Mouse (Mus musculus): Measurements from ENCODE around the gene Ptprm. TPM values are rescaled to one million over a fixed set of nuclear protein-coding genes. Genes with fewer than 3 reads are reported as not detected.

Ptprm gene
- polyA plus RNA-seq, 1 experiment from 2014 or later, result 13.7 TPM

- Histone ChIP-seq H3K27me3 (replicated peaks; ENCODE audit: control insufficient read depth, insufficient read depth, low read length) (no peaks in the 10 kb centered on the region), H3K4me1 (replicated peaks; ENCODE audit: control insufficient read depth, insufficient read depth, low read length) (peaks cover 24% of the 10 kb centered on the region), H3K9ac (replicated peaks; ENCODE audit: low read depth, low read length) (no peak overlapping the region), H3K36me3 (ENCODE audit: control insufficient read depth, insufficient read depth) (no peaks in the 10 kb centered on the region), H3K27ac (ENCODE audit: low read length) (peak overlapping the region; percentile 24), H3K4me3 (replicated peaks; ENCODE audit: low read length) (peak overlapping the region; percentile 25), H3K4me2 (ENCODE audit: low read length) (peak overlapping the region; percentile 51), H3K9me3 (ENCODE audit: control insufficient read depth, low read length) (no peaks in the 10 kb centered on the region; the same call in 1 of the 2 replicates)
- 10% methylated on average over 10 of the region's 10 CpGs for WGBS
- ATAC-seq, result peak; percentile 87
These were observed 597.2 kb downstream of the Ptprm start for GRCm38 (mm10) chr17:66757025-66757511.

GRCm38 (mm10) chr17:66756500-66756899 lies 597.8 kb downstream of the Ptprm start:
- H3K9me3 ChIP-seq (ENCODE audit: control insufficient read depth, low read length), result no peaks in the 10 kb centered on the region; the same call in 1 of the 2 replicates
- peak; percentile 46; the same call in 1 of the 2 replicates for ATAC-seq
- peak overlapping the region; percentile 51; the same call in 1 of the 2 replicates for H3K4me2 ChIP-seq (ENCODE audit: low read length)
- no peak overlapping the region; the same call in 1 of the 2 replicates for H3K27ac ChIP-seq (ENCODE audit: low read length)
- peaks cover 21% of the 10 kb centered on the region for H3K4me1 ChIP-seq (replicated peaks; ENCODE audit: control insufficient read depth, insufficient read depth, low read length)
- no peaks in the 10 kb centered on the region for H3K27me3 ChIP-seq (replicated peaks; ENCODE audit: control insufficient read depth, insufficient read depth, low read length)
- 57% methylated on average over 9 of the region's 9 CpGs for WGBS
- no peak overlapping the region for H3K9ac ChIP-seq (replicated peaks; ENCODE audit: low read depth, low read length)
- H3K36me3 ChIP-seq (ENCODE audit: control insufficient read depth, insufficient read depth), result no peaks in the 10 kb centered on the region
- no peak overlapping the region for H3K4me3 ChIP-seq (replicated peaks; ENCODE audit: low read length)

- Histone ChIP-seq H3K9me3 (ENCODE audit: control insufficient read depth, low read length) (no peaks in the 10 kb centered on the region), H3K4me1 (replicated peaks; ENCODE audit: control insufficient read depth, insufficient read depth, low read length) (peaks cover 17% of the 10 kb centered on the region), H3K27ac (ENCODE audit: low read length) (no peak overlapping the region), H3K36me3 (ENCODE audit: control insufficient read depth, insufficient read depth) (no peaks in the 10 kb centered on the region), H3K27me3 (replicated peaks; ENCODE audit: control insufficient read depth, insufficient read depth, low read length) (no peaks in the 10 kb centered on the region), H3K4me2 (ENCODE audit: low read length) (no peak overlapping the region), H3K9ac (replicated peaks; ENCODE audit: low read depth, low read length) (no peak overlapping the region), H3K4me3 (replicated peaks; ENCODE audit: low read length) (no peak overlapping the region)
- peak; percentile 36; the same call in 1 of the 2 replicates for ATAC-seq
- 20% methylated on average over 3 of the region's 3 CpGs for WGBS
These were observed 599.0 kb downstream of the Ptprm start for GRCm38 (mm10) chr17:66755191-66755654.

GRCm38 (mm10) chr17:66754208-66754865 lies 599.9 kb downstream of the Ptprm start:
- no peaks in the 10 kb centered on the region for H3K36me3 ChIP-seq (ENCODE audit: control insufficient read depth, insufficient read depth)
- no peaks in the 10 kb centered on the region for H3K27me3 ChIP-seq (replicated peaks; ENCODE audit: control insufficient read depth, insufficient read depth, low read length)
- WGBS, result 78% methylated on average over 9 of the region's 9 CpGs
- no peak overlapping the region for H3K4me2 ChIP-seq (ENCODE audit: low read length)
- no peak overlapping the region for H3K27ac ChIP-seq (ENCODE audit: low read length)
- no peaks in the 10 kb centered on the region for H3K9me3 ChIP-seq (ENCODE audit: control insufficient read depth, low read length)
- H3K9ac ChIP-seq (replicated peaks; ENCODE audit: low read depth, low read length), result no peak overlapping the region
- ATAC-seq, result no peak
- H3K4me1 ChIP-seq (replicated peaks; ENCODE audit: control insufficient read depth, insufficient read depth, low read length), result peaks cover 17% of the 10 kb centered on the region
- no peak overlapping the region for H3K4me3 ChIP-seq (replicated peaks; ENCODE audit: low read length)

GRCm38 (mm10) chr17:66751746-66752145 lies 602.5 kb downstream of the Ptprm start:
- Histone ChIP-seq H3K27ac (ENCODE audit: low read length) (no peak overlapping the region), H3K27me3 (replicated peaks; ENCODE audit: control insufficient read depth, insufficient read depth, low read length) (no peaks in the 10 kb centered on the region), H3K9ac (replicated peaks; ENCODE audit: low read depth, low read length) (no peak overlapping the region), H3K4me3 (replicated peaks; ENCODE audit: low read length) (no peak overlapping the region), H3K4me1 (replicated peaks; ENCODE audit: control insufficient read depth, insufficient read depth, low read length) (peaks cover 7% of the 10 kb centered on the region), H3K36me3 (ENCODE audit: control insufficient read depth, insufficient read depth) (no peaks in the 10 kb centered on the region), H3K9me3 (ENCODE audit: control insufficient read depth, low read length) (no peaks in the 10 kb centered on the region), H3K4me2 (ENCODE audit: low read length) (no peak overlapping the region)
- no peak for ATAC-seq
- 99% methylated on average over 8 of the region's 8 CpGs for WGBS

- H3K27me3 ChIP-seq (replicated peaks; ENCODE audit: control insufficient read depth, insufficient read depth, low read length), result no peaks in the 10 kb centered on the region
- WGBS, result 78% methylated on average over 4 of the region's 4 CpGs
- no peak for ATAC-seq
These were observed 603.6 kb downstream of the Ptprm start for GRCm38 (mm10) chr17:66750481-66751206.

GRCm38 (mm10) chr17:66749976-66750375 lies 604.3 kb downstream of the Ptprm start:
- H3K36me3 ChIP-seq (ENCODE audit: control insufficient read depth, insufficient read depth), result no peaks in the 10 kb centered on the region
- no peak overlapping the region for H3K27ac ChIP-seq (ENCODE audit: low read length)
- no peaks in the 10 kb centered on the region for H3K4me1 ChIP-seq (replicated peaks; ENCODE audit: control insufficient read depth, insufficient read depth, low read length)
- H3K9ac ChIP-seq (replicated peaks; ENCODE audit: low read depth, low read length), result no peak overlapping the region
- 70% methylated on average over 7 of the region's 7 CpGs for WGBS
- no peaks in the 10 kb centered on the region for H3K27me3 ChIP-seq (replicated peaks; ENCODE audit: control insufficient read depth, insufficient read depth, low read length)
- H3K4me2 ChIP-seq (ENCODE audit: low read length), result no peak overlapping the region
- no peaks in the 10 kb centered on the region for H3K9me3 ChIP-seq (ENCODE audit: control insufficient read depth, low read length)
- ATAC-seq, result no peak
- no peak overlapping the region for H3K4me3 ChIP-seq (replicated peaks; ENCODE audit: low read length)

More at GRCm38 (mm10) chr17:66750481-66751206, 603.6 kb downstream of the Ptprm start:
- Histone ChIP-seq H3K4me3 (replicated peaks; ENCODE audit: low read length) (no peak overlapping the region), H3K4me1 (replicated peaks; ENCODE audit: control insufficient read depth, insufficient read depth, low read length) (no peaks in the 10 kb centered on the region), H3K9ac (replicated peaks; ENCODE audit: low read depth, low read length) (no peak overlapping the region), H3K4me2 (ENCODE audit: low read length) (no peak overlapping the region), H3K27ac (ENCODE audit: low read length) (no peak overlapping the region), H3K36me3 (ENCODE audit: control insufficient read depth, insufficient read depth) (no peaks in the 10 kb centered on the region), H3K9me3 (ENCODE audit: control insufficient read depth, low read length) (no peaks in the 10 kb centered on the region)

GRCm38 (mm10) chr17:66746506-66746905 lies 607.8 kb downstream of the Ptprm start:
- Histone ChIP-seq H3K36me3 (ENCODE audit: control insufficient read depth, insufficient read depth) (no peaks in the 10 kb centered on the region), H3K27me3 (replicated peaks; ENCODE audit: control insufficient read depth, insufficient read depth, low read length) (no peaks in the 10 kb centered on the region), H3K9me3 (ENCODE audit: control insufficient read depth, low read length) (no peaks in the 10 kb centered on the region), H3K4me2 (ENCODE audit: low read length) (no peak overlapping the region), H3K4me3 (replicated peaks; ENCODE audit: low read length) (no peak overlapping the region), H3K4me1 (replicated peaks; ENCODE audit: control insufficient read depth, insufficient read depth, low read length) (no peaks in the 10 kb centered on the region), H3K9ac (replicated peaks; ENCODE audit: low read depth, low read length) (no peak overlapping the region), H3K27ac (ENCODE audit: low read length) (no peak overlapping the region)
- ATAC-seq, result no peak
- 72% methylated on average over 8 of the region's 8 CpGs for WGBS

- H3K27ac ChIP-seq (ENCODE audit: low read length), result no peak overlapping the region
- no peak for ATAC-seq
- H3K4me1 ChIP-seq (replicated peaks; ENCODE audit: control insufficient read depth, insufficient read depth, low read length), result no peaks in the 10 kb centered on the region
- H3K4me2 ChIP-seq (ENCODE audit: low read length), result no peak overlapping the region
- H3K9ac ChIP-seq (replicated peaks; ENCODE audit: low read depth, low read length), result no peak overlapping the region
- H3K4me3 ChIP-seq (replicated peaks; ENCODE audit: low read length), result no peak overlapping the region
- no peaks in the 10 kb centered on the region for H3K9me3 ChIP-seq (ENCODE audit: control insufficient read depth, low read length)
- H3K36me3 ChIP-seq (ENCODE audit: control insufficient read depth, insufficient read depth), result no peaks in the 10 kb centered on the region
- H3K27me3 ChIP-seq (replicated peaks; ENCODE audit: control insufficient read depth, insufficient read depth, low read length), result no peaks in the 10 kb centered on the region
- 83% methylated on average over 7 of the region's 7 CpGs for WGBS
These were observed 610.9 kb downstream of the Ptprm start for GRCm38 (mm10) chr17:66743321-66743720.
